Mouse (Mus musculus): ENCODE measurements at regions not wholly inside any gene's neighbourhood (a gene's known extent, or its start where the extent isn't known, plus 50 kb on each side); places are given as distances from the start of the nearest gene placed in this dataset.

- Histone ChIP-seq H3K36me3 (ENCODE audit: control insufficient read depth, insufficient read depth, low read length, poor library complexity, severe bottlenecking) (no peaks in the 10 kb centered on the region), H3K27me3 (ENCODE audit: control insufficient read depth, insufficient read depth, low read length, poor library complexity, severe bottlenecking) (no peaks in the 10 kb centered on the region)
- DNase-seq (ENCODE audit: low read depth, low spot score): no peak
These were observed 72.9 kb upstream of the Vstm2b start for GRCm38 (mm10) chr7:40825141-40825742.

GRCm38 (mm10) chr7:40829526-40829925, 68.6 kb upstream of the Vstm2b start:
- Histone ChIP-seq H3K36me3 (ENCODE audit: control insufficient read depth, insufficient read depth, low read length, poor library complexity, severe bottlenecking) (no peaks in the 10 kb centered on the region), H3K27me3 (ENCODE audit: control insufficient read depth, insufficient read depth, low read length, poor library complexity, severe bottlenecking) (no peaks in the 10 kb centered on the region)
- DNase-seq (ENCODE audit: low read depth, low spot score): no peak

- no peak for DNase-seq (ENCODE audit: low read depth, low spot score)
- Histone ChIP-seq H3K36me3 (ENCODE audit: control insufficient read depth, insufficient read depth, low read length, poor library complexity, severe bottlenecking) (no peaks in the 10 kb centered on the region), H3K27me3 (ENCODE audit: control insufficient read depth, insufficient read depth, low read length, poor library complexity, severe bottlenecking) (no peaks in the 10 kb centered on the region)
These were observed 66.5 kb upstream of the Vstm2b start for GRCm38 (mm10) chr7:40831583-40831982.

- no peak for DNase-seq (ENCODE audit: low read depth, low spot score)
- Histone ChIP-seq H3K36me3 (ENCODE audit: control insufficient read depth, insufficient read depth, low read length, poor library complexity, severe bottlenecking) (no peaks in the 10 kb centered on the region), H3K27me3 (ENCODE audit: control insufficient read depth, insufficient read depth, low read length, poor library complexity, severe bottlenecking) (no peaks in the 10 kb centered on the region)
These were observed 55.7 kb upstream of the Vstm2b start for GRCm38 (mm10) chr7:40842344-40842992.

GRCm38 (mm10) chr7:40846512-40846911, 51.6 kb upstream of the Vstm2b start:
- no peaks in the 10 kb centered on the region for H3K27me3 ChIP-seq (ENCODE audit: control insufficient read depth, insufficient read depth, low read length, poor library complexity, severe bottlenecking)
- DNase-seq (ENCODE audit: low read depth, low spot score): no peak
- no peaks in the 10 kb centered on the region for H3K36me3 ChIP-seq (ENCODE audit: control insufficient read depth, insufficient read depth, low read length, poor library complexity, severe bottlenecking)
